Mouse (Mus musculus) midbrain, embryonic 11.5 days (tissue): ENCODE measurements around the gene Ccdc154. TPM values are rescaled to one million over a fixed set of nuclear protein-coding genes. Genes with fewer than 3 reads are reported as not detected.
"Not testable (repeated sequence)": the region's sequence is repeated elsewhere in the genome, so short reads cannot be mapped to it uniquely, and the experiment has no call there.

Experiments used
- ATAC-seq: fragments of 200-750 bp; cut with Nextera tagmentation; 2 replicates; pipeline ENCODE4 v1.8.0; 2017; ENCODE audit warnings: moderate TSS enrichment, moderate library complexity; ENCODE audit not compliant: low FRiP score
- DNase-seq: peaks from one replicate; pipeline ENCODE4 v3.0.0; 2015; ENCODE audit warnings: low spot score; ENCODE audit errors: missing footprints
- H3K27ac ChIP-seq: fragments of 300-500 bp; sonication (generic); 2 replicates; pipeline ENCODE4 v1.5.1; 2014; ENCODE audit warnings: low read depth, low read length
- H3K27me3 ChIP-seq: fragments of 300-500 bp; sonication (generic); 2 replicates; pipeline ENCODE4 v1.6.1; 2014; ENCODE audit warnings: mild to moderate bottlenecking, low read length, moderate library complexity, mixed read lengths; ENCODE audit not compliant: control insufficient read depth, insufficient read depth
- H3K36me3 ChIP-seq: fragments of 300-500 bp; sonication (generic); 2 replicates; pipeline ENCODE4 v1.6.1; 2014; ENCODE audit warnings: mild to moderate bottlenecking, low read length, moderate library complexity, mixed read lengths; ENCODE audit not compliant: control insufficient read depth, insufficient read depth
- H3K4me1 ChIP-seq: fragments of 300-500 bp; sonication (generic); 2 replicates; pipeline ENCODE4 v1.6.1; 2014; ENCODE audit warnings: low read length; ENCODE audit not compliant: control insufficient read depth, insufficient read depth
- H3K4me2 ChIP-seq: fragments of 300-500 bp; sonication (generic); 2 replicates; pipeline ENCODE4 v1.6.1; 2014; ENCODE audit warnings: mild to moderate bottlenecking, moderate library complexity
- H3K4me3 ChIP-seq: fragments of 300-500 bp; sonication (generic); 2 replicates; pipeline ENCODE4 v1.5.1; 2014; ENCODE audit warnings: low read depth, low read length
- H3K9ac ChIP-seq: fragments of 300-500 bp; sonication (generic); 2 replicates; pipeline ENCODE4 v1.6.1; 2014; ENCODE audit warnings: low read length
- H3K9me3 ChIP-seq: fragments of 300-500 bp; sonication (generic); 2 replicates; pipeline ENCODE4 v1.6.1; 2016; ENCODE audit warnings: low read length; ENCODE audit not compliant: control insufficient read depth
- WGBS: fragments of 180-500 bp; shearing (Covaris S2); extraction: QIAGEN DNeasy Blood & Tissue Kit; methylation state at CpG from one replicate; pipeline ENCODE4 v1.1.7; 2014; 5-methylcytosine and 5-hydroxymethylcytosine counted together
- polyA plus RNA-seq: library from polyadenylated mRNA; unstranded; fragments of >200 nt; fragmentation: Nextera tagmentation; extraction: Ambion mirVana; gene quantifications from 2 replicates; pipeline ENCODE4 v1.2.1, GENCODE M21; 2014

Gene Ccdc154
- not detected in 2 replicates for polyA plus RNA-seq

DNA sequence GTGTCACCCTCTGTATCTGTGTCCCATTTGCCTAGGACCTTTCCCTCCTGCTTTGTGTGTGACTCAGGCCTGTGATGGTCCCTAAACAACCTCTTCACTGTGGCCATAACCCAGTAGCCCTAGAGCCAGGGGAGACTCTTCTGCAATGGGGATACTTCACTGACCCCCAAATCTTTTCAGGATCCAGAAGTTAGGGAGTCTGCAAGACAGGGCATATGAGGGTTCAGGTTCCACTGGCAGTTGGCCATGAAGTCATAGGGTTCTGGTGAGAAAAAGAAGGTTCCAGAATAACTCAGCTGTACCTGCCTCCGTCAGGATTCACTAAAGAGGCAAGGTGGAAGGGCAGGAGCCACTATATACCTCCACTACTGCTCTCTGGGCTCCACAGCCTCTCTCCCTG is at the start of gene Ccdc154:
TSS of gene Ccdc154 (plus strand) at position 301 of the 400 bp plus-strand sequence.
- DNase-seq (no peak), ATAC-seq (no peak)
- Histone ChIP-seq H3K36me3 (peaks cover 6% of the 10 kb centered on the region), H3K4me3 (no peak within 1 kb of the TSS), H3K4me2 (no peak within 1 kb of the TSS), H3K9ac (no peak within 1 kb of the TSS), H3K9me3 (no peaks in the 10 kb centered on the region), H3K4me1 (no peaks in the 10 kb centered on the region), H3K27ac (no peak within 1 kb of the TSS), H3K27me3 (no peaks in the 10 kb centered on the region)
- 80% methylated on average over 1 of the region's 1 CpGs for WGBS

DNA sequence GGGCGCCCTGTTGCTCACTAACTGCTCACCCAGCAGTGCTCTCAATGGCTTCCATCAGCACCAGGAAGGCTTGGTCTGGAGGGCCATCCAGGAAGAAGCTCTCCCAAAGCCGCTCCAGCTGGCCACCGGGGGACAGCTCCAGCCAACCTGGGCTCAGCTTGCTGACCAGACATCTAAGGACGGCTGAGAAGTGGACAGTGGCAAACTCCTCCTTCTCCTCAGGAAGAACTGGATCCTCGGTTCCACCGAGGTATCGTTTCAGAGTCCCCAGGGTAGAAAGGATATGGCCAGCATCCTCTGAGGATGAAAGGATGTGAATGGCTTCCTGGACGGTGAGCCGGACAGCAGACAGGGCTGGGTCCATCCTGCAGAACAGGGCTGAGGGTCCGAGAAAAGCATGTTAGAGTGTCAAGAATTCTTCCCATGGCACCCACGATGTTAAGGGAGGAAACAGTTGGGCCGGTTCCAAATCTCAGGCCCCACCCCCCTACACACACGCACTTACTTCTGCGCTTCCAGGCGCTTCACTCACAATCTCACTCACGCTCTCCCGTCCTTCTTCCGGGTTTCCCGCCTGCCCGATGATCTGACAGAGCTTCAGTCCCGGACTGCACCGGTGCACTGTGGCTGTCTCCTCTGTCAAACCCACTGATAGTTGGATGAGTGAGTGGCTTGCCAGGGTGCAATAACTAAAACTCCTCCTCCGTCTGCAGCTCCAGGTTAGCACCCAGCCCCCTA is 47.2 kb upstream of the Ccdc154 start:
- Histone ChIP-seq H3K4me3 (peak overlapping the region; percentile 48), H3K9ac (peak overlapping the region; percentile 86), H3K36me3 (no peaks in the 10 kb centered on the region; the same call in 1 of the 2 replicates), H3K4me1 (peaks cover 10% of the 10 kb centered on the region), H3K9me3 (no peaks in the 10 kb centered on the region), H3K27me3 (no peaks in the 10 kb centered on the region), H3K4me2 (peak overlapping the region; percentile 87), H3K27ac (peak overlapping the region; percentile 84)
- DNase-seq (no peak), ATAC-seq (peak; percentile 41)
- WGBS: 14% methylated on average over 23 of the region's 23 CpGs

DNA sequence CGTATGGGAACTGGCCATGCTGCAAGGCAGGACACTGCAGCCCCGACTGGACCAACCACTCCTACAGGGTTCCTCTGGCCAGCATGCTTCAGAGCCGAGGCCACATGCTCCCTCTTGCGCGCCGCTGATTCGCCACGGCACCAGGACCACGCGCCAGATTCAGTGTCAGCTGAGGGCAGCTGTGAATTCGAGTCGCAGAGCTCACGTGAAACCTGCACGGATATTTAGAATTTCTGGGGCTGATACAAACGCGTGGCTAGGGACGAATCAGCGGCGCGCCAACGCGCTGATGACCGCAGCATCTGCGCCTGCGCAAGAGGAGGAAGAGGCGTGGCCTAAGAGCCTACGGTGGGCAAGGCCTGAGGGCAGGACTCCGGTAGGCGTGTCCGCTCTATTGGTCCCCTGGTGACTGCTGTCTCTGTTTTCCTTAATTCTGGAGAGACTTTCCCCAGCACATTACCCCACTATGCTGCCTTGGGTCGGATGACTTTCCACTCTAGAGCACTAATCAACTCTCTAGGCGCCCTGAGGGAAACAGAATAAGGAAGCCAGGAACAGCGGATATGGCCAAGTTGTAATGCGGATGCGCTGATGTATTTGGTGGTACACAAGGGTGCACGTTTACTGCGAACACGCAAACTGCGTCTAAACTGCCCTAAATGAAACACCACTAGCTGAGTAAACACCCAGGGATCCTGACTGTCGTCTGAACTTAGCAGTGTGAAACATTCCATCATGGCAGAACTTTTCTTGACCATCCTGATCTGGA is 46.4 kb upstream of the Ccdc154 start, which contains the start of gene Telo2:
TSS of gene Telo2 (minus strand) at position 304 of the 769 bp plus-strand sequence.
- H3K4me3 ChIP-seq: peak within 1 kb of the TSS; percentile 48
- peak within 1 kb of the TSS; percentile 87 for H3K4me2 ChIP-seq
- 7% methylated on average over 40 of the region's 40 CpGs for WGBS
- DNase-seq: peak; percentile 99
- H3K9me3 ChIP-seq: no peaks in the 10 kb centered on the region
- ATAC-seq: peak; percentile 96
- H3K4me1 ChIP-seq: peaks cover 10% of the 10 kb centered on the region
- H3K9ac ChIP-seq: peak within 1 kb of the TSS; percentile 86
- H3K27me3 ChIP-seq: no peaks in the 10 kb centered on the region
- H3K36me3 ChIP-seq: no peaks in the 10 kb centered on the region
- H3K27ac ChIP-seq: peak within 1 kb of the TSS; percentile 84

- no peak overlapping the region for H3K9ac ChIP-seq
- no peak overlapping the region for H3K27ac ChIP-seq
- H3K27me3 ChIP-seq: no peaks in the 10 kb centered on the region
- H3K4me2 ChIP-seq: no peak overlapping the region
- peaks cover 10% of the 10 kb centered on the region for H3K4me1 ChIP-seq
- DNase-seq (no peak), ATAC-seq (no peak)
- no peaks in the 10 kb centered on the region for H3K9me3 ChIP-seq
- H3K4me3 ChIP-seq: no peak overlapping the region
- H3K36me3 ChIP-seq: no peaks in the 10 kb centered on the region
- 31% methylated on average over 4 of the region's 4 CpGs for whole genome bisulfite sequencing
Measured at GRCm38 (mm10) chr17:25117263-25117662, 45.0 kb upstream of the Ccdc154 start.

GRCm38 (mm10) chr17:25120406-25120805 is 41.9 kb upstream of the Ccdc154 start, which contains the start of gene Ptx4:
Ptx4 (plus strand) TSS chr17:25120760.
- DNase-seq: peak; percentile 76
- H3K4me1 ChIP-seq: peaks cover 3% of the 10 kb centered on the region; the same call in 1 of the 2 replicates
- H3K4me3 ChIP-seq: no peak within 1 kb of the TSS
- ATAC-seq: no peak
- no peak within 1 kb of the TSS for H3K27ac ChIP-seq
- H3K27me3 ChIP-seq: no peaks in the 10 kb centered on the region
- no peak within 1 kb of the TSS for H3K9ac ChIP-seq
- no peaks in the 10 kb centered on the region for H3K9me3 ChIP-seq
- no peak within 1 kb of the TSS for H3K4me2 ChIP-seq
- 48% methylated on average over 3 of the region's 3 CpGs for WGBS
- no peaks in the 10 kb centered on the region for H3K36me3 ChIP-seq

DNA sequence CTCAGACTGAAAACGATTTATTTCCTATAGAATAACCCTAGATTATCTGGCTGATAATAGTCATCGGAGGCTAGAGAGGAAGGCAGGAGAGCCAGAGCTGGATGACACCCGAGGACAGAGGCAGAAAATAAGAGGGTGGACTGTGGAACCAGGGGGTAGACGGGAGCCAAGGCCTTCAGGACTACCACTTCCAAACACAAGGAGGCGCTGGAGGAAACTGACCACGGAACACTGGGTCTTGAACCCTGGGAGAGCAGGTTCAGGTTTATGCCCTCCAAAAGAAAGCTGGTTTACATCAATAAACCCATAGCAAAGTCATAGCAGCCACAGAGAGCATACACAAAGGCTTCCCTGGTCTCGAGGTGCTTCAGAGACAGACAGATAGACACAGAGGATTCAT is 38.3 kb upstream of the Ccdc154 start:
- Histone ChIP-seq H3K4me1 (no peaks in the 10 kb centered on the region), H3K9ac (no peak overlapping the region), H3K4me2 (no peak overlapping the region), H3K27me3 (no peaks in the 10 kb centered on the region), H3K4me3 (no peak overlapping the region), H3K9me3 (no peaks in the 10 kb centered on the region), H3K36me3 (no peaks in the 10 kb centered on the region), H3K27ac (no peak overlapping the region)
- DNase-seq: peak; percentile 81
- 40% methylated on average over 7 of the region's 7 CpGs for WGBS
- ATAC-seq: no peak

DNA sequence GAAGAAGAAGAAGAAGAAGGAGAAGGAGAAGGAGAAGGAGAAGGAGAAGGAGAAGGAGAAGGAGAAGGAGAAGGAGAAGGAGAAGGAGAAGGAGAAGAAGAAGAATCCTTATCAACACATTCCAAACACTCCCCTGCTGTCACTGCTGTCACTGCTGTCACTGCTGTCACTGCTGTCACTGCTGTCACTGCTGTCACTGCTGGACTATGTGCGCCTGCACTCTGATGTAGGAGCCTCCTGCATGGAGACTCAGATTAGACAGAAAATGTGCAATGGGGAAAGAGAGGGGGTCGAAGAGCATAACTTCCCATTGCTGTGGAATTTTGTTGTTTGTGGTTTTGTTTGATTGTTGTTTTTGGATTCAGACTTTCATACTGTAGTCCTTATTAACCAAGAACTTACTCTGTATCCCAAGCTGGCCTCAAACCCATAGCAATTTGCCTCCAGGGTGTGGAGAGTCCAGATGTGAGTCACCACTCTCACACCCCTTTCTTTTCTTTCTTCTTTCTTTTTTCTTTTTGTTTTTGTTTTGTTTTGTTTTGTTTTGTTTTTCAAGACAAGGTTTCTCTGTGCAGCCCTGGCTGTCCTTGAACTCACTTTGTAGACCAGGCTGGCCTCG is 36.7 kb upstream of the Ccdc154 start:
- H3K27me3 ChIP-seq, H3K4me3 ChIP-seq, H3K36me3 ChIP-seq, H3K4me1 ChIP-seq, H3K9me3 ChIP-seq, H3K9ac ChIP-seq, H3K27ac ChIP-seq, ATAC-seq, H3K4me2 ChIP-seq: not testable (repeated sequence)
- WGBS: 70% methylated on average over 3 of the region's 3 CpGs
- DNase-seq: peak; percentile 17

- no peaks in the 10 kb centered on the region for H3K27me3 ChIP-seq
- DNase-seq (peak; percentile 10), ATAC-seq (no peak)
- H3K27ac ChIP-seq: no peak overlapping the region
- H3K9me3 ChIP-seq: no peaks in the 10 kb centered on the region
- no peaks in the 10 kb centered on the region for H3K4me1 ChIP-seq
- H3K9ac ChIP-seq: no peak overlapping the region
- H3K36me3 ChIP-seq: no peaks in the 10 kb centered on the region
- no peak overlapping the region for H3K4me3 ChIP-seq
- 61% methylated on average over 8 of the region's 8 CpGs for WGBS
- H3K4me2 ChIP-seq: no peak overlapping the region
Measured at GRCm38 (mm10) chr17:25127079-25127478, 35.2 kb upstream of the Ccdc154 start.
